Mouse (Mus musculus): ENCODE data around the gene Pdlim1.

Pdlim1 gene

DNA sequence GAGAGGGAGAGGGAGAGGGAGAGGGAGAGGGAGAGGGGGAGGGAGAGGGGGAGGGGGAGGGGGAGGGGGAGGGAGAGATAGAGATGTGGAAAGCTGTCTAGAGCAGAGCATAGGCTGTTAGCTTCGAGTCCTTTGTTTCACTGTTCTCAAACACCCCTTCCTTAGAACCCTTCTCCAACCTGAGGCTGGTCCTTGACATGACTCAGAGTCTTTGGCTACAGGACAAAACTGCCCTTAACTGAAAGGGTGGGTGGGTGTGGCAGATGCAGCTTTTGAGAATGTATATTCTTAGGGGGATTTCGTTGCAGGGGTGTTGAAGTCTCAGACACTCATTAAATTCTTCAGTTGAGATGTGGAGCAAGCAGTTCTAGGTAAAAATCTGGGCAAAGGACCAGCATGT is 11.8 kb upstream of the Pdlim1 start:
- DNase-seq: no peak

GRCm38 (mm10) chr19:40278372-40279023 is 6.9 kb upstream of the Pdlim1 start:
- DNase-seq: no peak

GRCm38 (mm10) chr19:40277494-40277893 is 5.9 kb upstream of the Pdlim1 start:
- no peak for DNase-seq

GRCm38 (mm10) chr19:40275401-40276188 is 4.0 kb upstream of the Pdlim1 start:
- no peak for DNase-seq

DNA sequence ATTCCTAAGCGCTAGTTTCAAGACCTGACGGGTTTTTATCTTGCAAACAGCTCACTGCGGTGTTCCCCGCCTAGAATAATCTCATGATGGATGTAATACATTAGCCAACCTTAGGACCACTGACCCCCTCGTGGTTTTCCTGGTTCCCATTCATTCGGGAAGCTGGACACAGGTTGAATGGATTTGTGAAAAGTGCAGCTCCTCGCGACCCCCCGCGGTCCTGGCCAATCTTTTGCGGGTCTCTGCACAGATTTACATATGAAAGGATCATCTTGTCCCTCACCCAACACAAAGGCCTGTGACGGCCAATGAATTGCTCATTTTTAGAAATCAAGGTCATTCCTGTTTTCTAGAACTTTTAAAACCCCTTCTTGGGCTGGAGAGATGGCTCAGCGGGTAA is 1.0 kb upstream of the Pdlim1 start:
- DNase-seq: no peak

- peak; percentile 60 to 65 for DNase-seq
Observed at GRCm38 (mm10) chr19:40270351-40271307, 1.0 kb downstream of the Pdlim1 start.

- no peak for DNase-seq
Observed at GRCm38 (mm10) chr19:40269526-40269925, 2.1 kb downstream of the Pdlim1 start.

DNA sequence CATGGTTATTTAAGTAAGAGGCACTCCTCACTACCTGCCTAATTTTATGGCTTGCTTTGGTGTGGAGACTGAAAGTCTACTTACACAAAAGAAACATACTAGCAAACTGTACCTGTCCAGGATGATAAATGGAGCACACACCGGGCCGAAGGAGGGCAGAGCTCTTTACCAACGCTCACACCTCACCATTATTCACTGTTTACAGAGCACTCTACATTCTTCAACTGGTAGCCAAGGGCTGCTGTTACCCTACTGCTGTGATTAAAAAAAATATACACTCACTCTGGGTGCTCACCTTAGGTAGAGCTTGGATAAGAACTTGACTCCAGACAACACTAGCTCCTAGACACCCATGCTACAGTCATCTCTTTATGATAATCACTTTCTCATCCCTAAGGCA is 3.1 kb downstream of the Pdlim1 start:
- no peak for DNase-seq

- peak in 1 of 2 experiments; percentile 51 for DNase-seq
Observed at GRCm38 (mm10) chr19:40267380-40267779, 4.3 kb downstream of the Pdlim1 start.

GRCm38 (mm10) chr19:40259485-40259884 is 12.2 kb downstream of the Pdlim1 start:
- DNase-seq: no peak

DNA sequence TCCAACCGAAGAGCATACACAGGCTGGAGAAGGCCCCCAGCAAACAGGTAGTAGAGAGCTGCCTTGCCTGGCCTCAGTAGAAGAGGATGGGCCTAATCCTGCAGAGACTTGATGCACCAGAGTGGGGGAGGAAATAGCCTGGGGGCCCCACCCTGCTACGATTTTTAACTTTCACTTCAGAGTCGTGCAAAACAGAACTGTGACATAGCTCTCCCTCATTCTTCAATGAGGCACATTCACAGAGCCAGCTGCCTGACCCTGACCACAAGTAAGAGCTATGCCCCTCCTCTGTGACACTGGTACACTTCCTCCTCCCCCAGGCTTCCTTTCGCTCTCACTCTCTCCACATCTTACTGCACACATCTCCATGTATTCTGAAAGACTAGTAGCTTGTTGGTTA is 14.2 kb downstream of the Pdlim1 start:
- peak; percentile 67 to 79 for DNase-seq

GRCm38 (mm10) chr19:40256376-40257050 is 15.1 kb downstream of the Pdlim1 start:
- peak in 1 of 2 experiments; percentile 31 for DNase-seq

DNA sequence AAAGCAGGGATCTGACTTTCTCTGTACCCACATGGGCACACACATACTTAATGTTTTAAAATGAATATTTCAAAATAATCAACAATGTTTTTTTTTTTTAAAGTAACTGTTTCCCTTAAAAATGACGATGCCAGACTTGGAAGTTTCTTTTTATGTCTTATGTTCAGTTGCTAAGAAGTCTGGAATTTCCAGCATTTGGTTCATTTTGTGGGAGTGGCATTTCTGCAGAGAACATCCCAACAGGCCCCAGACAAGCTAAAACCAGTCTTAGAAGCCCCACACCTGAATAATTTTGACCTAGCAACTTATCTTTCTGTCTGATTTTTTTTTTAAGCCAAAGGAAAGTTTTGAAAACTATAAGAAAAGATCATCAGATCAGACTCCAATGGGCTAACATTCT is 16.1 kb downstream of the Pdlim1 start:
- no peak for DNase-seq

GRCm38 (mm10) chr19:40254741-40255140 is 16.9 kb downstream of the Pdlim1 start:
- no peak for DNase-seq

GRCm38 (mm10) chr19:40253768-40254167 is 17.9 kb downstream of the Pdlim1 start:
- no peak for DNase-seq

GRCm38 (mm10) chr19:40251115-40251514 is 20.5 kb downstream of the Pdlim1 start:
- no peak for DNase-seq

DNA sequence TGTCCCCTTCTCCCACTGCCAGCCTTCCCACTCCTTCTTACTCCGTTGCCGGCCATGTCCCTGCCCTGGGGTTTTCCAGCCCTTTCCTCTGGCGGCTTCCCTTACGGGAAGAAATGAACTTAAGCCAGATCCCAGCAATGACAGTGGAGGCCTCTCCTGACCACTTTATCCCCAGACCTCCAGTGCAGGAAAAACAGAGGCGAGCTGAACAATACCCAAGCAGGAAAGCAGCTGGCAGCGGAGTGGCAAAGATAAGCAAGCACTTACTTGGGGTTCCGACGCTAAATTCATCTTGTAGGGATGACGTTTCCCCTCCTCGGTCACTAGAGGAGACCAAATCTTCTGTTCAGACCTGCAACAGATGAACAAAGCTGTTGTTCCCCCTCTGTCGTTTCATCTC is 22.3 kb downstream of the Pdlim1 start:
- no peak for DNase-seq

DNA sequence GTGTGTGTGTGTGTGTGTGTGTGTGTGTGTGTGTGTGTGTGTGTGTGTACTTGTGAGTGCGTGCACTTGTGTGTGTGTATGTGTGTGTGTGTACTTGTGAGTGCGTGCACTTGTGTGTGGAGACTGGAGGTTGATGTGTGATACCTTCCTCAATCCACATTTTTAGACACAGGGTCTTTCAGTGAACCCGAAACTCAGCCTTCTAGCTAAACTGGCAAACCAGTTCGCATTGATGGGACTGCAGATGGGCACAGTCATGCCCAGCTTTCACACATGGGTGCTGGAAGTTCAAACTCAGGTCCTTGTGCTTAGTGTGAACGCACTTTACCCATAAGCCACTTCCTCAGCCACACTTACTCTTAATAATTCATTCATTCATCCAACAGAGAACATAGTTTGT is 23.2 kb downstream of the Pdlim1 start:
- DNase-seq: no peak

- DNase-seq: no peak
Observed at GRCm38 (mm10) chr19:40247268-40247666, 24.4 kb downstream of the Pdlim1 start.

DNA sequence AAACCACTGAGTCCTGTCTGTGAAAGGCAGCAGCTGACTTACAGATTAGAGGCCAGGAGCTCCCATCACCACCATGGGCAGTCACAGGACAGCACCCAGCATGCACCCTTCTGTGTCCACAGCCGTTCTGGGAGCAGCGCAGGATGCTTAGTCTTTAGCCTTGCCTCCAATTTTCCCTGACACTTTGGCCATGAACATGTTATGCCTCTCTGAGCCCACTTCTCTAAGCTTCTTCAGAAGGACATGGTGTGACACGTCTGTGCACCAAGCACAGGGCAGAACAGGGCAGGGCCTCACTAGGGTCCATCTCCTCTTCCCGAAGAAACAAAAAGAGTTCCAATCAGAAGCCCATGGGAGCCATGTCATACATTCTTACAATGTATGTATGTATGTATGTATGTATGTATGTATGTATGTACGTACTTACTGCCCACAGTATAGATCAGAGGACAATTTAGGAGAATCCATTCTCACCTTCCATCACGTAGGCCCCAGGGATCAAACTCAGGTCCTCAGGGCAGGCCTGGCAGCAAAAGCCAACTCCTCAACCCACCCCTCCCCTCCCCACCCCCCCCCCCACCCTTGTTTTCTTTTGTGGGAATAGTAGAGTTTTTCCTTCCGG is 24.9 kb downstream of the Pdlim1 start:
- no peak for DNase-seq

- DNase-seq: no peak
Observed at GRCm38 (mm10) chr19:40240838-40241689, 30.6 kb downstream of the Pdlim1 start.
